Mouse (Mus musculus) neural tube, embryonic 14.5 days (tissue): ENCODE measurements around the gene Zmynd8. TPM values are rescaled to one million over a fixed set of nuclear protein-coding genes. Genes with fewer than 3 reads are reported as not detected.

ENCODE experiments used
- ATAC-seq: fragments of 200-750 bp; cut with Nextera tagmentation; 2 replicates; pipeline ENCODE4 v1.8.0; 2017; ENCODE audit warnings: low read depth, mild to moderate bottlenecking, moderate TSS enrichment, moderate library complexity
- H3K27ac ChIP-seq: fragments of 300-500 bp; sonication (generic); 2 replicates; pipeline ENCODE4 v1.5.1; 2014; ENCODE audit warnings: low read depth, mild to moderate bottlenecking, control low read depth, low read length, moderate library complexity, mixed read lengths
- H3K27me3 ChIP-seq: fragments of 300-500 bp; sonication (generic); 2 replicates; pipeline ENCODE4 v1.6.1; 2014; ENCODE audit warnings: low read length; ENCODE audit not compliant: control insufficient read depth, insufficient read depth
- H3K36me3 ChIP-seq: fragments of 300-500 bp; sonication (generic); 2 replicates; pipeline ENCODE4 v1.6.1; 2014; ENCODE audit warnings: low read length, mixed read lengths; ENCODE audit not compliant: control insufficient read depth, insufficient read depth
- H3K4me1 ChIP-seq: fragments of 300-500 bp; sonication (generic); 2 replicates; pipeline ENCODE4 v1.6.1; 2014; ENCODE audit warnings: low read length; ENCODE audit not compliant: control insufficient read depth, insufficient read depth
- H3K4me2 ChIP-seq: fragments of 300-500 bp; sonication (generic); 2 replicates; pipeline ENCODE4 v1.6.1; 2014; ENCODE audit warnings: mild to moderate bottlenecking, low read depth, low read length, control low read depth
- H3K4me3 ChIP-seq: fragments of 300-500 bp; sonication (generic); 2 replicates; pipeline ENCODE4 v1.5.1; 2014; ENCODE audit warnings: low read depth, low read length, control low read depth, mixed read lengths
- H3K9ac ChIP-seq: fragments of 300-500 bp; sonication (generic); replicated peaks from 2 replicates; pipeline ENCODE4 v1.6.1; 2014; ENCODE audit warnings: low read depth, mild to moderate bottlenecking, control low read depth, low read length, mixed read lengths
- H3K9me3 ChIP-seq: fragments of 300-500 bp; sonication (generic); 2 replicates; pipeline ENCODE4 v1.6.1; 2016; ENCODE audit warnings: low read length; ENCODE audit not compliant: control insufficient read depth
- WGBS: fragments of 180-500 bp; shearing (Covaris S2); extraction: QIAGEN DNeasy Blood & Tissue Kit; methylation state at CpG from one replicate; pipeline ENCODE4 v1.1.7; 2014; 5-methylcytosine and 5-hydroxymethylcytosine counted together
- polyA plus RNA-seq: library from polyadenylated mRNA; unstranded; fragments of >200 nt; fragmentation: Nextera tagmentation; extraction: Ambion mirVana; gene quantifications from 2 replicates; pipeline ENCODE4 v1.2.1, GENCODE M21; 2014

Zmynd8 gene
- polyA plus RNA-seq, 1 experiment from 2014 or later, result 69.3 TPM

- H3K27me3 ChIP-seq, result no peaks in the 10 kb centered on the region
- H3K27ac ChIP-seq, result peak overlapping the region; percentile 40; the same call in 1 of the 2 replicates
- ATAC-seq, result no peak
- 68% methylated on average over 15 of the region's 15 CpGs for WGBS
- H3K4me3 ChIP-seq, result no peak overlapping the region
- H3K36me3 ChIP-seq, result peaks cover 41% of the 10 kb centered on the region
- H3K4me2 ChIP-seq, result no peak overlapping the region
- H3K9me3 ChIP-seq, result no peaks in the 10 kb centered on the region
- 0 out of 2 replicates have a peak, but pooled peaks cover 4% of the 10 kb centered on the region for H3K4me1 ChIP-seq
- no peak overlapping the region for H3K9ac ChIP-seq
Measured at GRCm38 (mm10) chr2:165820504-165821095, 78.2 kb downstream of the Zmynd8 start.

GRCm38 (mm10) chr2:165820073-165820472 is 78.7 kb downstream of the Zmynd8 start:
- H3K4me1 ChIP-seq, result peaks cover 8% of the 10 kb centered on the region; the same call in 1 of the 2 replicates
- H3K36me3 ChIP-seq, result peaks cover 37% of the 10 kb centered on the region
- no peak overlapping the region for H3K27ac ChIP-seq
- H3K27me3 ChIP-seq, result no peaks in the 10 kb centered on the region
- H3K4me2 ChIP-seq, result no peak overlapping the region
- H3K9ac ChIP-seq, result no peak overlapping the region
- H3K9me3 ChIP-seq, result no peaks in the 10 kb centered on the region
- WGBS, result 92% methylated on average over 3 of the region's 3 CpGs
- no peak overlapping the region for H3K4me3 ChIP-seq
- no peak for ATAC-seq

GRCm38 (mm10) chr2:165818985-165819948 is 79.5 kb downstream of the Zmynd8 start:
- H3K27me3 ChIP-seq, result no peaks in the 10 kb centered on the region
- H3K9me3 ChIP-seq, result no peaks in the 10 kb centered on the region
- peaks cover 8% of the 10 kb centered on the region; the same call in 1 of the 2 replicates for H3K4me1 ChIP-seq
- H3K4me3 ChIP-seq, result no peak overlapping the region
- H3K27ac ChIP-seq, result no peak overlapping the region
- peaks cover 36% of the 10 kb centered on the region for H3K36me3 ChIP-seq
- peak; percentile 62 for ATAC-seq
- 80% methylated on average over 10 of the region's 10 CpGs for WGBS
- H3K9ac ChIP-seq, result no peak overlapping the region
- H3K4me2 ChIP-seq, result no peak overlapping the region

GRCm38 (mm10) chr2:165818570-165818969 is 80.2 kb downstream of the Zmynd8 start:
- 91% methylated on average over 6 of the region's 6 CpGs for WGBS

GRCm38 (mm10) chr2:165817437-165817836 is 81.4 kb downstream of the Zmynd8 start:
- Histone ChIP-seq H3K27me3 (no peaks in the 10 kb centered on the region), H3K4me3 (no peak overlapping the region), H3K4me1 (peaks cover 8% of the 10 kb centered on the region; the same call in 1 of the 2 replicates), H3K36me3 (peaks cover 40% of the 10 kb centered on the region), H3K4me2 (no peak overlapping the region), H3K9me3 (no peaks in the 10 kb centered on the region), H3K9ac (0 out of 2 replicates have a peak overlapping the region, but pooled peaks have one; percentile 21), H3K27ac (0 out of 2 replicates have a peak overlapping the region, but pooled peaks have one; percentile 44)
- 88% methylated on average over 10 of the region's 10 CpGs for WGBS
- no peak for ATAC-seq

More at GRCm38 (mm10) chr2:165818570-165818969, 80.2 kb downstream of the Zmynd8 start:
- no peak overlapping the region for H3K4me2 ChIP-seq
- no peak overlapping the region for H3K27ac ChIP-seq
- H3K9ac ChIP-seq, result no peak overlapping the region
- no peak for ATAC-seq
- no peak overlapping the region for H3K4me3 ChIP-seq
- no peaks in the 10 kb centered on the region for H3K9me3 ChIP-seq
- peaks cover 8% of the 10 kb centered on the region; the same call in 1 of the 2 replicates for H3K4me1 ChIP-seq
- H3K36me3 ChIP-seq, result peaks cover 34% of the 10 kb centered on the region
- H3K27me3 ChIP-seq, result no peaks in the 10 kb centered on the region

GRCm38 (mm10) chr2:165815103-165815880 is 83.5 kb downstream of the Zmynd8 start:
- Histone ChIP-seq H3K4me3 (no peak overlapping the region), H3K4me1 (peaks cover 4% of the 10 kb centered on the region; the same call in 1 of the 2 replicates), H3K36me3 (peaks cover 45% of the 10 kb centered on the region), H3K27ac (no peak overlapping the region; the same call in 1 of the 2 replicates), H3K27me3 (no peaks in the 10 kb centered on the region), H3K4me2 (no peak overlapping the region), H3K9ac (no peak overlapping the region), H3K9me3 (no peaks in the 10 kb centered on the region)
- 65% methylated on average over 27 of the region's 28 CpGs for WGBS
- ATAC-seq, result no peak

- 77% methylated on average over 8 of the region's 8 CpGs for whole genome bisulfite sequencing
- Histone ChIP-seq H3K4me3 (no peak overlapping the region), H3K27ac (no peak overlapping the region)
Measured at GRCm38 (mm10) chr2:165812889-165813288, 85.9 kb downstream of the Zmynd8 start.

GRCm38 (mm10) chr2:165811536-165811935 is 87.3 kb downstream of the Zmynd8 start:
- WGBS, result 63% methylated on average over 5 of the region's 5 CpGs

More at GRCm38 (mm10) chr2:165812889-165813288, 85.9 kb downstream of the Zmynd8 start:
- H3K4me1 ChIP-seq, result peaks cover 4% of the 10 kb centered on the region; the same call in 1 of the 2 replicates
- H3K9ac ChIP-seq, result no peak overlapping the region
- ATAC-seq, result no peak
- peaks cover 36% of the 10 kb centered on the region for H3K36me3 ChIP-seq
- H3K9me3 ChIP-seq, result no peaks in the 10 kb centered on the region
- no peak overlapping the region for H3K4me2 ChIP-seq
- H3K27me3 ChIP-seq, result no peaks in the 10 kb centered on the region

More at GRCm38 (mm10) chr2:165811536-165811935, 87.3 kb downstream of the Zmynd8 start:
- H3K9me3 ChIP-seq, result no peaks in the 10 kb centered on the region
- H3K4me3 ChIP-seq, result no peak overlapping the region
- no peak overlapping the region for H3K4me2 ChIP-seq
- no peak for ATAC-seq
- no peak overlapping the region for H3K27ac ChIP-seq
- H3K4me1 ChIP-seq, result peaks cover 4% of the 10 kb centered on the region; the same call in 1 of the 2 replicates
- H3K9ac ChIP-seq, result no peak overlapping the region
- peaks cover 37% of the 10 kb centered on the region for H3K36me3 ChIP-seq
- no peaks in the 10 kb centered on the region for H3K27me3 ChIP-seq
